Mouse (Mus musculus): ENCODE results near the gene Drd4.
"Not testable (repeated sequence)": the region's sequence is repeated elsewhere in the genome, so short reads cannot be mapped to it uniquely, and the experiment has no call there.

Drd4 gene

DNA sequence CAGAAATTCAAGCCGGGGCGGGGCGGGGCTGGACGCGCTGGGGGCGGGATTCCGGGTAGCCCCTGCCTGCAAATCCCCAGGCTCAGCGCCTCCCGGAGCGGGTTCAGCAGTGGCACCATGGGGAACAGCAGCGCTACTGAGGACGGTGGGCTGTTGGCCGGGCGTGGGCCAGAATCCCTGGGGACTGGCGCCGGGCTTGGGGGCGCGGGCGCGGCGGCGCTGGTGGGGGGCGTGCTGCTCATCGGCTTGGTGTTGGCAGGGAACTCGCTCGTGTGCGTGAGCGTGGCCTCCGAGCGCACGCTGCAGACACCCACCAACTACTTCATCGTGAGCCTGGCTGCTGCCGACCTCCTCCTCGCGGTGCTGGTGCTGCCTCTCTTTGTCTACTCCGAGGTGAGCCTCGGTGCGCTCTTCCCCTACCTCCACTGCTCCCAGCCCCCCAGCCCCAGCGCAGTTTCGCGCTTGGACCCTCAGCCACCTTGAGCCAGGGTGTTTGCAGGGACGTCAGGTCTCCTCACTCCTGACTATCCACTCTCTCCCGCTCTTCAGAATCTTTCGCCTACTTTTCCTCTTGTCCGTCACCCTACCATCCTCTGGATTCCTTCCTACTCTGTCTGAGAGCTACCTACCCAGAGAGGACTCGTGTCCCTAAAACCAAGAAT, at the start of gene Drd4:
Gene Drd4 (plus strand): TSS at position 86 of the 662 bp plus-strand sequence.
- no peak for DNase-seq (ENCODE audit: low spot score in 2 of 2)

DNA sequence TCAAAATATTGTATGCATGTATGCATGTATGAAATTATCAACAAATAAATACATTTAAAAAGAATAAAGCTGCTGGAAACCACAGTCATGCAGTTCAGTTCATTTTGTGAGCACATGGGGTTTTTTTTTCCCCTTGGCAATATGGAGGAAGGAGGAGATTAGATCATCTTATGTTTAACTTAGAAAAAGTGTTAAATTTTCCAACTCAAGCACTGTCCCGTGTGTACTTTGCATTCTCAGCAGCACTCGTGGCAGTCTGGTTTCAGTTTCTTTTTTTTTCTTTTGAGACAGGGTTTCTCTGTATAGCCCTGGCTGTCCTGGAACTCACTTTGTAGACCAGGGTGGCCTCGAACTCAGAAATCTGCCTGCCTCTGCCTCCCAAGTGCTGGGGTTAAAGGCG, 41.3 kb upstream of the Drd4 start:
- DNase-seq (ENCODE audit: low spot score in 2 of 2): not testable (repeated sequence)

DNA sequence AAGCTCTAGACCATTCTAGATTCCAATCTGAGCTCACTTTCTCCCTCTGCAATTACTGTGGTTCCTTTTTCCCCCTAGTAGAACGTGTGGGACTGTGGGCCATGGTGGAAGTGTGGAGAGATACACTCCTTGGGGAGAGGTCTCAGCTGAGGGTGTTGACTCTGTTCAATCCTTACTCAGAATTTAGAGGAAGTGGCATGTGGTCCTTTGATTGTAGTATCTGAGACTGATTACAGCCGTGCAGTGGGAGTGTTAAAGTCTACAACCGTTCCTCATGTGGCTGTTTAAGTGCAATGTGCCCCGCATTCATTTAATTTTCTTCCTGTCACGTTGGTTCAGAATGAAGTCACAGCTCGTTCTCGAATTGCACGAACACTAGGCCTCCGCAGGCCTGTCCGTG, 35.6 kb upstream of the Drd4 start:
- DNase-seq (ENCODE audit: low spot score in 2 of 2): no peak

DNA sequence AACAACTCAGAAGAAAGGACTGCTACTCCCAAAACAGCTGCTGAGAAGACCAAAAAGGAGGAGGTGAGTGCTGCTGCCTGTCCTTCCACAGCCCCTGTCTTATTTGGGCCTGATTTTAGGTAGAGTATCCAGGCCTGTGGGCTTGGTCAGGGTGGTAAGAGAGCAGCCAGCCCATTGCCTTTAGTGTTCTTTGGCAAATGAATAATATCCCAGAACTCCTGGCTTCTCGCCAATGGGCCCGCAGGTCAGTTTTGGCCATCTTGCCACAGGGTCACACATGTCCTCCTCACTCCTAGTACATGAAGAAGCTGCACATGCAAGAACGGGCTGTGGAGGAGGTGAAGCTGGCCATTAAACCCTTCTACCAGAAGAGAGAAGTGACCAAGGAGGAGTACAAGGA, 30.3 kb upstream of the Drd4 start:
- DNase-seq (ENCODE audit: low spot score in 2 of 2): no peak

DNA sequence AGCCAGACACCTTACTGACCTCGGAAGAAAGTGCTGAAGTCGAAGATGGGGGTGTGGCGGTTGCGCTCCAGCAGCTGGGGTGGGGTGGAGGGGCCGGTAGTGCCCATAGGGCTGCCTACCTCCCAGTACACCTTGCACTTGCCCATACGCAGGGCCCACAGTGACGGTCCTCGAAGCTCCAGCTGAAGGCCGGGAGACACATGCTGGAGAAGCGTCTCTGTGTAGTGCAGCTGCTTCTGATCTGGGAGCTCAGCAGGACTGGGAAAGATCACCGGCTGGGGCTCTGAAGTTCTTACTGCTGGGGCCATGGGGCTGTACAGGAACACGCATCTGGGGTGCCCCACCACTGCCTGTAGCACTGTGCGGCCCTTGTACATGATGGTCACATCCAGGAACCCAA, 28.2 kb upstream of the Drd4 start:
- DNase-seq (ENCODE audit: low spot score in 2 of 2): no peak

DNA sequence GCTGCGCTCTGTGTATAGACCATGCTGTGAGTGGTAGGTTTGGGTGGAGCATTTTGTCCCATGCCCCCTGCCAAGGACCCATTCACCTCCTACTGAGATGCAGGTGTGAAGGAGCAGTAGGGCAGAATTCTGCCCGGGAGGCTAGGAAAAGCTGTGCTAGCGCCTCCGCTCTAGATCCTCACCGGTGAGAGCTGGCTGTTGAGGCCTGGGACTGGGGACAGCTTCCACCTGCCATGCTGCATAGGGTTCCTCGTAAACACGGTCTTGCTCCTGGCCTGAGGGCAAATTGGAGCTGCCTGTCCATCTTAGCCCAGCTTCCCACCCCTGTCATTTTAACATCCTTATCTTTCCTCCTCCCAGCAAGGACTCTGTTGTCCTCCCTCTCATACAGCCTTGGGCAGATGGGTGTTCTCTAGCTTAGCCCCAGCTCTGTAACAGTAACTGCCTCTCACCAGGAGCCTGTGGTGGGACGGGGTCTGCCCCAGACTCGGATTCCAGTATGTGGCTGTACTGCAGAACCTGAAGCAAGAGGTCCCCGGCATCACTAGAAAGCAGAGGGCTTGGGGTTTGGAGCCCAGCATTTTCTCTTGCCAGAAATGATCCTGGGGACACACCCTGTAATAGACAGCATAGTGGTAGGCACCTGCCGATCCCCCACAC, 27.6 kb upstream of the Drd4 start:
- no peak for DNase-seq (ENCODE audit: low spot score in 2 of 2)

DNA sequence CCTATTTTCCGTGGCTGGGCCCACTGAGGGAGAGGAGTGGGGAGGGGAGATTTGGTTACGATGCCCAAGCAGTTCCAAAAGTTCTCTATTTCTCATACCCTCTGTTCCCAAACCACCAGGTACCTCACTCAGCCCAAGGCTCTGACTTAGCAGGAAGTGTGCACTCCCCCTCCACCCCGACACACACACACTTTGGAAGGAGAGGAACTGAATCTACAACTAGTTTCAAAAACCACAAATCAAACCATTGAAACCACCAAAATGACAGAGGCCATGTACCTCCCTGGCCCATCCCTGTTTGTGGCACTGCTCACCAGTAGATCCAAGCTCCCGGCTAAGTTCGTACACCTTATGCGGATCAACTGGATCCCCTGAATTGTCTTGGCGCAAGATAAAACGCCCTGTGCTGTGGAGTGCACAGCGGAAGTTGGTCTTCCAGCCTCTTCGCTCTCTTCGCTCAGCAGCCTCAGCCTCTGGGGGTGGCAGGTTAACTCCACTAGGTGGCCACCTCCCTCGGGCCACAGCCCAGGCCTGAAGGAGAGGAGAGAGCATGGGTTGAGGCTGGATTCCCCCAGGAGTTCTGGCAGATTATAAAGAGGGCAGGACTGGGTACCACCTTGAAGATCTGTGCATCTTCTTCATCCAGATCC, 26.9 kb upstream of the Drd4 start:
- peak; percentile 55 to 70 for DNase-seq (ENCODE audit: low spot score in 2 of 2)

DNA sequence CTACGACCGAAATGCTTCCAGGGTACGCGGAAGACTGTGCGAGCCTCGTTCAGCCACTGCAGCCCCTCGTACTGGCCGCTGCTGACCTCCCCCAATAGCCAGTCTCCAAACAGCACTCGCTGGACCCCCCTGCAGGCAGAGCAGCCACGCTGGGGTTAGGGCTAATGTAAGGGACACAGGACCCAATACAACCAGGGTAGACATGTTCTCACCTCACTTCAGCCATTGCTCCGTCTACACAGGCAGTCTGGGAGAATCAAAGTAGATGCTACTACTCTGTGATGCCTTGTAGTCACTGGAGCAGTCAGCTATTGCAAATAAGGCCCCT, 26.4 kb upstream of the Drd4 start:
- DNase-seq (ENCODE audit: low spot score in 2 of 2): no peak

DNA sequence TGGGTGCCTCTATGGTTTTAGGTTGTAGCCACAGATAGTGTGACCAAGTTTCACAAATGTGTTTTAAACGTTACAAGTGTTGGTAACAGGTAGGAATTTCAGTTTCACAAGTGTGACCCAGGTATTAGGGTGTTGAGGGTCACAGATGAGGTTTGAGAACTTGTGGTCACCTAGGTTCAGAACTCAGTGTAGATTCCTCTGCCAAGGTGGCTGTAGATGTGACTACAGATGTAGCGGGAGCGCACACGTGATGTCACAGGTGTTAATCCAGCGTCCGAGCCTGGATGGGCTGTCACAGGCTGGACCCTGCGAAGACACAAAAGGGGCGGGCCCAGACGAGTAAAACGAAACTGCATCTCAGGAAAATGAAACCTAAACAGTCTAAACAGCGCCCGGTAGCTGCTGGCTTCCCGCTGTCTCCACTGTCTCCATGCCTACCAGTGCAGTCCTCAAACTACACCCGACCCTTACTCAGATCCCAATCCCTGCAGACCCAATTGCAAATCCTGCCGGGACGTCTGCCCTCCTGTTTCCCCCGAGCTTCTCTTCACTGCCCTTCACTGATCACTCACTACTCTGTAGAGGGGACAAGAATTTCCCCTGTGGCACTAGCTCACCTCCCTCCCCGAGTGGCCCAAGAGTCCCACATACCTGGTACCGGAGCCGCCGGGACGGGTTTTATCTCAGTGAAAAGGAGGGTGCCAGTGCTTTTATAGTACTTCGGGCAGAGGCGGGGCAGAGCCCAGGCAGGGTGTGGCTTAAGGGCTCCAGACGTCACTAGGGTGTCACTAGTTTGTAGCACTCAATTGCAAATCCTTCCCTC, 25.9 kb upstream of the Drd4 start, which contains the start of gene Irf7:
Gene Irf7 (minus strand): TSS at position 743 of the 823 bp plus-strand sequence.
- peak; percentile 29 to 60 for DNase-seq (ENCODE audit: low spot score in 2 of 2)

DNA sequence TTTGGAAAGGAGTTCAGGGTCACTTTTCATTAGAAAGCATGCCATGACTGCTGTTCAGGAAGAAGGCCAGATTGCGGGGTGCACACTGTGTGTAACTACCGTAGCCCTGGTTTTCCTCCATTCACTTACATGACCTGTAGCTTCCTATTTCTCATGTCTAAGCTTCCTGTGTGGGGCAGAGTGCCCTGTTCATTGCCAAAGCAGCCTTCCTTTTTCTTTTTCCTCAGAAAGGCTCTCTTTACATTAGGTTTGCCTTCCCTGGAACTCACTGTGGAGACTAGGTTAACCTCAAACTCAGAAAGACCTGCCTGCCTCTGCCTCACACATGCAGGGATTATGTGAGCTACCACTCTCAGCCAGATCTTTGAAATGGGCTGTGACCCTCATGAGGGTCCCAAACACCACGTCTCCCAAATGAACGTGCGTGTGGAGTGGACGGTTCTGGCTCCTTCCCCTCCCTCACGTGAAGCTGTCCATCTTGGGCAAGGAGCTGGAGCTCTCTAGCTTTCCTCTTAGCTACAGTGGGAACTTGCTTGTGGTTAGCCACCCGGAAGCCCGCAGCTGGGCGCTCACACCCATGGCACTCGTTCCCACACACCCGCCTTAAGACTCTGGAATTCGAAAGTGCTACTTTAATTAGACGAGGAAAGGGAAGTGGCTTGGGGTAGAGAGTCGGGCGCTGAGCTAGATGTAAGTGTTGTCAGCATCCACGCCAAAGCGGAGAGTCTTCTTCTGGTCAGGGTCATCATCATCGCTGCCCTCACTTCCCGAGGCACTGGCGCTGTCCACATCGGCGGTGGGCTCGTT, 23.1 kb upstream of the Drd4 start:
- no peak for DNase-seq (ENCODE audit: low spot score in 2 of 2)

DNA sequence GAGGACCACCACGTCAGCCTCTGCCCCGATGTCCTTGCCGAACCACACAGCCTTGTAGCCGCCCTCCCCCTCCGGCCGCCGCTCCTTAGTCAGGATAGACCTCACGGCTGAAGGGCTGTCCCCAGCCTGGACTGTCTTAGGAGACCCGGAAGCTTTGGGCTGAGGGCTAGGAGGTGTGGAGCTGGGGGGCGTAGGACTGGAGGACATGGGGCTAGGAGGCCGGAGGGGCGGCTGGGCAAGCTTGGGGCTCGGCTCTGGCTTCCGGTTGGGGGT, 22.6 kb upstream of the Drd4 start:
- no peak for DNase-seq (ENCODE audit: low spot score in 2 of 2)

DNA sequence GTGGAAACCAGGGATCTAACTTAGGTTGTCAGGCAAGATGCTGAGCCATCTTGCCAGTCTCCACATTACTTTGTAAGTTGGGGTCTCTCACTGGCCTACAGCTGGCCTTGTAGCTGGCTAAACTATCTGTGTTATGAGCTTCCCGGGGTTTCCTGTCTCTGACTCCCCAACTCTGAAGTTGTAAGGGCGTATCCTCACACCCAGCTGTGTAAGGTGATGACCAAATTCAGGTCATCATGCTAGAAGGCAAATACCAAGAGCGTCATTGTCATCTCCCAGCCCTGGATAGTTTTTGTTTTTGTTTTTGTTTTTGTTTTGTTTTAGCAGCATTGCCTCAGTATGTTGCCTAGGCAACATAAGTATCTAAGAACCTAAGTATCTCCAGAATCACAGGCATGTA, 21.2 kb upstream of the Drd4 start:
- DNase-seq (ENCODE audit: low spot score in 2 of 2): no peak

DNA sequence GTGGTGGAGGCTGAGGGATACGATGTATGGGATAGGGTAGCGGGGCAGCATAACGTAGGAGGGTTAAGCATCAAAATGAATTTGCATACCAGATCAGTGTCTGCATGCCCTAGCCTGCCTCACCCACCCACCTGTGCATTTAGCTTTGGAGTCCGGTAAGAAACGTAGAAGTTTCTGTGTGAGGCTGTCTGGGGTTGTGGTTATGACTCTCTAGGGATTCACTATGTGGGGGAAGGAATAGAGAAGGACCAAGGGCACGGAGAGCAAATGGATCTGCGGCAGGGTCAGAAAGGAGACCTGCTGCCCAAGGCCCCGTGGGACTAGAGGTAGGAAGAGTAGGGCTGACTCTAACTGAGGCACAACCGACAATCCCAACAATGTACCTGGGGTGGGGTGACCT, 16.4 kb upstream of the Drd4 start:
- DNase-seq (ENCODE audit: low spot score in 2 of 2): no peak

DNA sequence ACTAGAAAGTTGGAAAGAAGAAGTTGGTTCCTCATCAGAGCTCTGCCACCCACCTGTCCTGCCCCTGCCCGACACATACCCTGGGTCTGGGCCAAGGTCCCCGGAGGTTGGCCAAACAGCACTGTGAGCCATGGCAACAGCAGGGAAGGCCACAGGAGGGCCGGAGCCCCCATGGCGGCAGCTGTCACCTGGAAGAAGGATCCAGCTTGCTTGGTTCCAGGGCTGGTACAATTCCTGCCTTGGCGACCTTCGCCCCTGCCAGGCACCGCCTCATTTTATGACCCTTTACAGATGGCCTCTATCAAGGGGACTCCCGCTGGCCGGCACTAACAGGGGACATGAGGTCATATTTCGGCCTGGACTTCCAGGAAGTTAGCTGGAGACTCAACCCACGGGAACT, 15.3 kb upstream of the Drd4 start, which contains the start of gene Cdhr5:
Gene Cdhr5 (minus strand): TSS at position 241 of the 400 bp plus-strand sequence.
- DNase-seq (ENCODE audit: low spot score in 2 of 2): no peak

DNA sequence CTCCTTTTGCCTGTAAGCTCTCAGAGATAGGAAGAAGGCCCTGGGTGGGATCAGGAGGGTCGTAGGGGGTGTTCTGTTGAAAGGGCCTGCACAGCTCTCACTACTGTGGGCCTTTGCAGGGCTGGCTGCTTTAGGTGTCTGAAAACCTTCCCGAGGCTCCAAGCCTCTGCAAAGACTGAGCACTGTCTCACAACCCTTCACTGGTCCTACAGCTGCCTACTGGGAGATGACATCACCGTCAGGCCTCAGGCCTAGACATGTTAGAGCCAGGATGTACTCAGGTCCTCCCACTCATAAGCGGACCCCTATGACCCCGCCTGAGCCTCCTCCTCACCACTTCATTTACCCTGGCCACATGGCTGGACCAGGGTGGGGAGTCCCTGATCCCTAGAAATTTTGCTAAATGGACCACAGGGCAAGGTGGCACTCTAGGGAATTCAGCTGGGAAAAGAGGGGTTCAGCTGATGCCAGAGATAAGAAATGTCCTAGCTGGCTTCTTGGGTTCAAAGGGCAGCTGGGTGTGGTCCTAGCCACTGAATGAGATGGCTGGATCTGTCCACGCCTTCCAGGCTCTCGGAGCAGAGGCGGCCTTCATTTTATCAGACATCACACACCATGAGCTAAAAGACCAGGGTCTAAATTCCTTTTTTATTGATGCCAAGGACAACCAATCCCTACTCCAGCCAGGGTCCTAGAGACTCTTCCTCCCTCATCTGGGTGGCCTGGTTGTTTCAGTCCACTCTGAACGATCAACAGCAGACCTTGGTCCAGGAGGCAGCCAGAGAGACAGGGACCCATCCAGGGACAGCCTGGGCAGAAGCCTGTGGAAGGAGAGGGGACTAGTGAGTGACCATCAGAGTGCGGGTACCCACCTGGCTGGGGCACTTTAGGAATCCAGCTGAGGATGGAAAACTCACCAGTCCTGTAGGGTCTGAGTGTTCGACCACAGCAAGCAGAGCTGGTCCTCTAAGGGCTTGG, 13.8 kb upstream of the Drd4 start:
- no peak for DNase-seq (ENCODE audit: low spot score in 2 of 2)

DNA sequence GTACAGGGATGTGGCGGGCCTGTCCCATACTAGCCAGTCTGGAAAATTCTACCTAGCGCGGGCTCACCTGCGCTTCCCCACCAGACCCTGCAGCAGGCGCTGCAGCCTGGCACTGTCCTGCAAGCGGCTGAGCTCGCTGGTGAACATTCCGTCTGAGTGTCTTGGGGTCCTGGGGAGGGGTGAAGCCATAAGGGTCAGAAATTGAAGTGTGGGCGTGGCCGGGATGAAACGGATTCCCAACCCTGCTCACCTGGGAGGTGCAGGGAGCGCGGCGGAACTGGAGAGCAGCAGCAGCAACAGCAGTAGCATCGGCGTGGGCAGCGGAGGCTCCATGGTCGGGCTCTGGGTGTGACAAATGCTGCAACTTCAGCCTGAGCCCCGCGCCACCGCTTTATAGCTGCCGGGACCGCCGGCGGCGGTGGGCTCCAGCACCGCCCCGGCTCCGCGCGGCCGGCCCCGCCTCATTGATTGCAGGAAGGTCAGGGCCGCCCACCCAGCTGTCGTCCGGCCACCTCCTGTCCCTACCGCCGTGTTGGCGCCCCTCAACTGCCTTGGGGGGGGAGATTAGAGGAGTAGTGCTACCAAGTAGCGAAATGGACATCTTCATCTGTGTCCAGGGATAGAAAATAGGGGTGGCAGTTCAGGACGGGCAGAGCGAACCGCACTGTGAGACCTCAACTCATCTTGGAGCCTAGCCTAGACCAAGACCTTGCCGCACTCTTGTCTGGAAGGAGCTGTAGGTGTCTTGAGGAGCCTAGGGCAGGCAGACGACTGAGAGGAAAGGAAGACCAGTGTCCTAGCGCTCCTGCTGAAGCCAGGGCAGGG, 12.8 kb upstream of the Drd4 start, which contains the start of gene Sct:
Gene Sct (minus strand): TSS at position 368 of the 825 bp plus-strand sequence.
- DNase-seq (ENCODE audit: low spot score in 2 of 2): no peak

DNA sequence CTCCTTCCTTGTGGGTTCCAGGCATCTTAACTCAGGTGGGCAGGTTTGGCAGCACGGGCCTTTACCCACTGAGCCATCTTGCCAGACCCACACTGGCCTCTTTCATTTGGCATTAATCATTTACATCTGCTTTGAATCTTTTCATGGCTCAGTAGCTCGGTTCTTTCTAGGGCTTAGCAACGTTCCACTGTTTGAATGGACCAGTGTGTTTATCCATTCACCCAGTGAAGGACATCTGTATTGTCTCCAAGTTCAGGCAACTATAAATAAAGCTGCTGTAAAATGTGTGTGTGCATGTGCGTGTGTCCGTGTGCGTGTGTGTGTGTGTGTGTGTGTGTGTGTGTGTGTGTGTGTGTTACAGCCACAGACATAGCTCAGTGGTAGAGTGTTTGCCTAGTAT, 10.4 kb upstream of the Drd4 start:
- no peak for DNase-seq (ENCODE audit: low spot score in 2 of 2)

DNA sequence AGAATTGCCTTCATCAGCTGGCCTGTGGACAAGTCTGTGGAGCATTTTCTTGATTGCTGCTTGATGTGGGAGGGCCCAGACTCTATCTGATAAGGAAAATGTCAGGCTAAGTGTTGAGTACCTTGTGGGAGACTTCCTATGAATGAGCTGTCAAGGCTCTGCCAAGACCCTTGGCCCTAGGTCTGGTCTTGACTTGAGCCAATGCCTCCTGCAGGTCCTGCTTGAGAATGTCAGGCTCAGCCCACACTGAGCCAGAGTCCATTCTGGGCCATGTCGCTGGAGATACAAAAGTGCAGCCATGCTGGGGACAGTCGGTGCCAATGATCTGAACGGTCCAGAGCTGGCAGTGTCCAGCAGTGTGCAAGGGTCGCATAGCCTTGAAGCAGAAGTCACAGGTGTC, 9.1 kb upstream of the Drd4 start:
- DNase-seq (ENCODE audit: low spot score in 2 of 2): no peak

DNA sequence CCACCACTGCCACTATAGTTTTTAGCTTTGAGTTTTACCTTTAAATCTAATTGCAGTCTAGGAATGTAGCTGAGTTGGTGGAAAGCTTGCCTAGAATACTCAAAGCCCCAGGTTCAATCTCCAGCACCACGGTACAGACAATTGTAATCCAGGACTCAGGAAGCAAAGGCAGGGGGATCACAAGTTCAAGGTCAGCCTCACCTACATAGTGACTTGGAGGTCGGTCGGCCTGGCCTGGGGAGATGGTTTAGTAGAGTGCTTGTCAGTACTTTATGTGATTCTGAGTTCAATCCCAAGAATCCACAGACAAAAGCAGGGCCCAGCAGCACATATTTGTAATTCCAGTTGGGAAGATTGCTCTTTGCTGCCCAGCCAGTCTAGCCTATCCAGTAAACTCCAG, 3.8 kb upstream of the Drd4 start:
- DNase-seq (ENCODE audit: low spot score in 2 of 2): no peak
